Mouse (Mus musculus): Measurements from ENCODE around the gene Socs3. TPM values are rescaled to one million over a fixed set of nuclear protein-coding genes. Genes with fewer than 3 reads are reported as not detected.

Socs3 gene
- polyA plus RNA-seq, 1 experiment: 45.7 TPM

DNA sequence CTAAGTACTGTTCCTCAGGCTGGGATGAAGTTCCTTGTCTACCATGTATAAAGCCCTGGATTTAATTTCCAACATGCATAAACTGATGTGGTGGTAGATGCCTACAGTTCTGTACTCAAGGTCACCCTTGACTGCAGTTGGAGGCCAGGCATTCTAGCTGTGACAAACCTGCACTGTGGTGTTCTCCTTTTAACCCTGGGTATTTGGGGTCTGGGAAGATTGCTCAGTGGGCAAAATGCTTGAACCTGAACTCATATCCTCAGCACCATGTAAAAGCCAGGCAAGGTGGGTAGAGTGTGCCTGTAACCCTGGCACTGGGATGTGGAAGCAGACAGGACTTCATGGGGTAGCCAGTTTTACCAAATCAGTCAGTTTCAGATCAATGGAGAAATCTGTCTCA, 9.2 kb downstream of the Socs3 start:
- DNase-seq: no peak
- no peaks in the 10 kb centered on the region for H3K36me3 ChIP-seq (ENCODE audit: control insufficient read depth, insufficient read depth, low read length)
- H3K27ac ChIP-seq (ENCODE audit: control insufficient read depth, insufficient read depth, low read length): no peak overlapping the region
- no peak overlapping the region for H3K4me3 ChIP-seq (ENCODE audit: control insufficient read depth, insufficient read depth, low read length)
- no peaks in the 10 kb centered on the region for H3K27me3 ChIP-seq (ENCODE audit: control insufficient read depth, insufficient read depth, low read length)
- TF ChIP-seq POLR2A (IDR thresholded peaks at IDR 0.05; ENCODE audit: control insufficient read depth, extremely low read depth, insufficient read depth, low read length, poor library complexity) (no peak), CTCF (IDR thresholded peaks at IDR 0.05; ENCODE audit: borderline replicate concordance, control insufficient read depth, extremely low read depth, insufficient read depth, low read length, poor library complexity) (no peak)
- H3K4me1 ChIP-seq (replicated peaks; ENCODE audit: control insufficient read depth, insufficient read depth, low read length): peaks cover 57% of the 10 kb centered on the region

DNA sequence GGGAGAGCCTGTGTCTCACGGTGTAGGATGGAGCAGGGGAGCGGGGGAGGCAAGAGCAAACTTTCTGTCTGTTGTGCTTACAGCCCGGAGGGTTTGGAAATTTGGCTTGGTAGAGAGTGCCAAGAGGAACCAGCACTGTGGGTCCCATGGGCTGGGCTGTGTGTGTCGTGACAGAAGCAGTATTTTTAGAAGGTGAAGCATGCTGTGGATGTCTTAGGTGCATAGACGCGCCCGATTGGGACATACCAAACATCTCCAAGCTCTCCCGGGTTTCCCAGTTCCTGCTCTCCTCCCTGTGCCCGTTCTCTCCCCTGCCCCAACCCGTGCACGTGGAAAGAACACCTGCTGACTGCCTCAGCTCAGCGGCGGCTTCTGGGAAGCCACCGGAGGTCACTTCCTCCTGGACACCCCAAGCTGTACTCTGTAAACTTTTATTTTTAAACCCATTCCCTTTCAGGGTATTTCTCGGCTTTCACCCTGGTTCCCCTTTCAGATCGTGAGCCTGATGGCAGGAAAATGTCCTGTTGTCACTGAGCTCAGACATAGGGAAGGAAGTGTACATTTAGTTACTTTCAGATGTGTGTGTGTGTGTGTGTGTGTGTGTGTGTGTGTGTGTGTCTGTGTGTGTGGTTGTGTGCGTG, 10.0 kb downstream of the Socs3 start:
- Histone ChIP-seq H3K27ac (ENCODE audit: control insufficient read depth, insufficient read depth, low read length) (no peak overlapping the region), H3K27me3 (ENCODE audit: control insufficient read depth, insufficient read depth, low read length) (no peaks in the 10 kb centered on the region), H3K36me3 (ENCODE audit: control insufficient read depth, insufficient read depth, low read length) (no peaks in the 10 kb centered on the region), H3K4me3 (ENCODE audit: control insufficient read depth, insufficient read depth, low read length) (no peak overlapping the region), H3K4me1 (replicated peaks; ENCODE audit: control insufficient read depth, insufficient read depth, low read length) (peaks cover 57% of the 10 kb centered on the region)
- WGBS: 7% methylated on average over 17 of the region's 17 CpGs
- no peak for DNase-seq
- TF ChIP-seq POLR2A (IDR thresholded peaks at IDR 0.05; ENCODE audit: control insufficient read depth, extremely low read depth, insufficient read depth, low read length, poor library complexity) (no peak), CTCF (IDR thresholded peaks at IDR 0.05; ENCODE audit: borderline replicate concordance, control insufficient read depth, extremely low read depth, insufficient read depth, low read length, poor library complexity) (no peak; the same call in 1 of the 2 replicates)

DNA sequence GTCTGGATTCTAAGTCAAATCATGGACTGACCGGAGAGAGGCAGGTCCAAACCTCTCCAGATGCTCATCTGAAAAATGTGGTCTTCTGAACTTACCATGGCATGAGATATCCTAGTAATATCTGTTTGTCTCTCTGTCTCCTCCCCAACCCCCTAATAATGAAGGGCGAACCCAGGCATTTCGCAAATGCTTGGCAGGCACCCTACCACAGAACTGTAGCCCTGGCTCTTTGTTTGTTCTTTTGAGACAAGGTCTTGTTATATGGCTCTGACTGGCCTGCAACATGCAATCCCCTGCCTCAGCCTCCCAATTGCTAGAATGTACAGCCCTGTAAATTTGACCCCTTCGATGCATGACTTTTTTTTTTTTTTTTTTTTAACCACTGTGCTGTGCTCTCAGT, 10.7 kb downstream of the Socs3 start:
- H3K4me3 ChIP-seq (ENCODE audit: control insufficient read depth, insufficient read depth, low read length): no peak overlapping the region
- no peaks in the 10 kb centered on the region for H3K27me3 ChIP-seq (ENCODE audit: control insufficient read depth, insufficient read depth, low read length)
- DNase-seq: no peak
- peaks cover 57% of the 10 kb centered on the region for H3K4me1 ChIP-seq (replicated peaks; ENCODE audit: control insufficient read depth, insufficient read depth, low read length)
- WGBS: 92% methylated on average over 4 of the region's 4 CpGs
- no peaks in the 10 kb centered on the region for H3K36me3 ChIP-seq (ENCODE audit: control insufficient read depth, insufficient read depth, low read length)
- no peak for TF ChIP-seq CTCF (IDR thresholded peaks at IDR 0.05; ENCODE audit: borderline replicate concordance, control insufficient read depth, extremely low read depth, insufficient read depth, low read length, poor library complexity)
- no peak for TF ChIP-seq POLR2A (IDR thresholded peaks at IDR 0.05; ENCODE audit: control insufficient read depth, extremely low read depth, insufficient read depth, low read length, poor library complexity)
- no peak overlapping the region for H3K27ac ChIP-seq (ENCODE audit: control insufficient read depth, insufficient read depth, low read length)

DNA sequence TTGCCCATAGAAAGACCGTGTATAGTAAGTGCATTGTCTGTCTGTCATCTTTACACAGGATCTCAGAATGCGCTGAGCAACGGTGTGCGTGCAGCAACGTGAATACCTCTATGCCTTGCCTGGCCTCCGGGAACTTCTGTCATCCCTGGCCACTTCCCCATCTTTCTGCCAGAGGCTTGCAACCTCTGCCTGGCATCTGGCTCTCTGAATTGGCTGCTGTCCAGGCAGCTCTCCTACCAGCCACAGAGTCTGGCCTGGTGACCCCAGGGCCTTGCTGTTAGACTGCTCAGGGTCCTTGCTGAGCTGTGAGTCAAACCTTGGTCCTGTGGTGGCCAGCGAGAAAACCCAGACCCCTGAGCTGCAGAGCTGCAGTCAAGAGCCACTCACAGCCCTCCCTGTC, 11.7 kb downstream of the Socs3 start:
- peaks cover 56% of the 10 kb centered on the region for H3K4me1 ChIP-seq (replicated peaks; ENCODE audit: control insufficient read depth, insufficient read depth, low read length)
- H3K27ac ChIP-seq (ENCODE audit: control insufficient read depth, insufficient read depth, low read length): no peak overlapping the region
- no peaks in the 10 kb centered on the region for H3K27me3 ChIP-seq (ENCODE audit: control insufficient read depth, insufficient read depth, low read length)
- TF ChIP-seq CTCF (IDR thresholded peaks at IDR 0.05; ENCODE audit: borderline replicate concordance, control insufficient read depth, extremely low read depth, insufficient read depth, low read length, poor library complexity): no peak
- TF ChIP-seq POLR2A (IDR thresholded peaks at IDR 0.05; ENCODE audit: control insufficient read depth, extremely low read depth, insufficient read depth, low read length, poor library complexity): no peak
- no peaks in the 10 kb centered on the region for H3K36me3 ChIP-seq (ENCODE audit: control insufficient read depth, insufficient read depth, low read length)
- no peak overlapping the region for H3K4me3 ChIP-seq (ENCODE audit: control insufficient read depth, insufficient read depth, low read length)
- no peak for DNase-seq
- WGBS: 60% methylated on average over 7 of the region's 7 CpGs

DNA sequence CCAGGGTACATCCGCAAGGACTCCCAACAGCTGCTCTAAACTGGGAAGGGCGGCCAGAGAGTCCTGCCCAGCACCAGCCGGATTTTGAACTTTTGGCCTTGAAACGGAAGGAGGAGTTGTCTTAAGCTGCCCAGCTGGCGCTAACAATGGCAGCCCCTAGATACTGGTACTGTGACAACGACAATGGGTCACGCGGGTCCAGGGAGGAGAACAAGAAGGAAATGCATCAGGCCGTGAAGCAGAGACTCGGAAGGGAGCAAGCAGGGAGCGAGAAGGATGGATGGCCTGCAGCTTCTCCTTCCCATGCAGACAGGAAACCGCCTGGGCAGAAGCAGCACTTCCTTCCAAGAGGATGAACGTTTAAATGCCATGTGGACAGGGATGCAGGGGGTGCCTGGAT, 14.2 kb downstream of the Socs3 start:
- H3K4me3 ChIP-seq (ENCODE audit: control insufficient read depth, insufficient read depth, low read length): no peak overlapping the region
- DNase-seq: no peak
- WGBS: 87% methylated on average over 13 of the region's 13 CpGs
- H3K27me3 ChIP-seq (ENCODE audit: control insufficient read depth, insufficient read depth, low read length): no peaks in the 10 kb centered on the region
- peaks cover 72% of the 10 kb centered on the region for H3K4me1 ChIP-seq (replicated peaks; ENCODE audit: control insufficient read depth, insufficient read depth, low read length)
- TF ChIP-seq CTCF (IDR thresholded peaks at IDR 0.05; ENCODE audit: borderline replicate concordance, control insufficient read depth, extremely low read depth, insufficient read depth, low read length, poor library complexity) (no peak), POLR2A (IDR thresholded peaks at IDR 0.05; ENCODE audit: control insufficient read depth, extremely low read depth, insufficient read depth, low read length, poor library complexity) (no peak)
- H3K27ac ChIP-seq (ENCODE audit: control insufficient read depth, insufficient read depth, low read length): no peak overlapping the region
- no peaks in the 10 kb centered on the region for H3K36me3 ChIP-seq (ENCODE audit: control insufficient read depth, insufficient read depth, low read length)

DNA sequence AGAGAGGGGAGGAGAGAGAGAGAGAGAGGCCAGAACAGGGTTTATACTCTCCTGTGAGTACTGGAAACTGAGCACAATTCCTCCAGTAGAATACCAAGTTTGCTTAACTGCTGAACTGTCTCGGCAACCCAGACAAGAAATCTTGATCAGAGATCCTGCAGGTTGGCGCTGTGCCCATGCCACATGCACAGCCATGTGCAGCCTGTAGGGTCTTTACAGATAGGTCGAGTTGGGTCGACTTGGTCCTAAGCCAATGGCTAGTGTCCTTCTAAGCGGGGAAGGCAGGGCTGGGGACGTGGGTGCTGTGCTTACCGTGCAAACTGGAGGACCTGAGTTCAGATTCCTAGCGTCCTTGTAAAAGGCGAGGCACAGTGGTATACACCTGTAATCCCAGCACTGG, 15.0 kb downstream of the Socs3 start:
- 64% methylated on average over 9 of the region's 9 CpGs for whole genome bisulfite sequencing
- Histone ChIP-seq H3K36me3 (ENCODE audit: control insufficient read depth, insufficient read depth, low read length) (no peaks in the 10 kb centered on the region), H3K4me1 (replicated peaks; ENCODE audit: control insufficient read depth, insufficient read depth, low read length) (peaks cover 70% of the 10 kb centered on the region), H3K4me3 (ENCODE audit: control insufficient read depth, insufficient read depth, low read length) (no peak overlapping the region), H3K27me3 (ENCODE audit: control insufficient read depth, insufficient read depth, low read length) (no peaks in the 10 kb centered on the region), H3K27ac (ENCODE audit: control insufficient read depth, insufficient read depth, low read length) (peak overlapping the region; percentile 58)
- TF ChIP-seq CTCF (IDR thresholded peaks at IDR 0.05; ENCODE audit: borderline replicate concordance, control insufficient read depth, extremely low read depth, insufficient read depth, low read length, poor library complexity): no peak
- no peak for TF ChIP-seq POLR2A (IDR thresholded peaks at IDR 0.05; ENCODE audit: control insufficient read depth, extremely low read depth, insufficient read depth, low read length, poor library complexity)
- no peak for DNase-seq

DNA sequence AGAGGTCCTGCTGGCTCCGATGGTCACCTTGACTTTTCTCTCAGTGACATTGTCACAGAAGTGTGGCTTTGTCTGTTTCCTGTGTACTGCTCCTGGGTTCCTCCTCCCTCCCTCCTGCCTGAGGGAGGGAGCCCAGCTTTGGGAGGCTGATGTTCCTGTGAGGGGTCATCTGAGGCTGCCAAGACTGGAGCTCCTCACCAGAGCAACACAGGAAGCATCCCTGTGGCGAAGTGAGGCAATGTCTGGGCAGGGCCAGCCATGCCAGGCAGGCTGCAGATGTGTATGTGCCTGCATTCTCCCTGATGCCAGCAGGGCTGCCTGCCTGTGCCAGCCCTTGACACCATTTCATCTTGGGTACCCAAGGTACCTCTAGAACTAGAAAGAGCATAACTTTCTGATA, 15.8 kb downstream of the Socs3 start:
- Histone ChIP-seq H3K4me3 (ENCODE audit: control insufficient read depth, insufficient read depth, low read length) (no peak overlapping the region), H3K36me3 (ENCODE audit: control insufficient read depth, insufficient read depth, low read length) (no peaks in the 10 kb centered on the region), H3K4me1 (replicated peaks; ENCODE audit: control insufficient read depth, insufficient read depth, low read length) (peaks cover 70% of the 10 kb centered on the region), H3K27me3 (ENCODE audit: control insufficient read depth, insufficient read depth, low read length) (no peaks in the 10 kb centered on the region), H3K27ac (ENCODE audit: control insufficient read depth, insufficient read depth, low read length) (peak overlapping the region; percentile 58)
- WGBS: 2% methylated on average over 2 of the region's 2 CpGs
- peak; percentile 50 for DNase-seq
- TF ChIP-seq CTCF (IDR thresholded peaks at IDR 0.05; ENCODE audit: borderline replicate concordance, control insufficient read depth, extremely low read depth, insufficient read depth, low read length, poor library complexity) (0 out of 2 replicates have a peak, but pooled peaks have one; percentile 43), POLR2A (IDR thresholded peaks at IDR 0.05; ENCODE audit: control insufficient read depth, extremely low read depth, insufficient read depth, low read length, poor library complexity) (no peak)

Measured in thymus, adult 2 months (tissue).